Mouse (Mus musculus): ENCODE measurements around the gene Sco2. TPM values are rescaled to one million over a fixed set of nuclear protein-coding genes. Genes with fewer than 3 reads are reported as not detected.

Gene Sco2
- polyA plus RNA-seq, 1 experiment, result 31.1 TPM

DNA sequence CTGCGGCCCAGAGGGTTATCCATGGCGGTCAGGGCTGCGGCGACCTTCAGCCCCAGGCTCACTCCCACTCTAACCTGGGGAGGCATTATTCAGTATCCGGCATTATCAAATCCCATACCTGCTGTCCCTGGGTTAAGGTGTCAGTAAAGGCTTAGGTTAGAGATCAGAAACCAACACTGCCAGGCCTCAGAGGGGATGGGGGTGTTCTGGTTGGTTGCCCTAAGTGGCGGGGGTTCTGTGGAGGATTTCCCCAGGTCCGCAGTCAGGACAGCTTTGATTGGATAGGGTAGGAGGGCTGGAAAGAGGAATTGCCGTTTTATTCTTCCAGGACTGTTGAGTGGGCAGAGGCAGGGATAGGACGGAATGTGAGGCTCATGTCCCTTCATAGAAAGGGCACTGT is 694 bp upstream of the Sco2 start:
- Histone ChIP-seq H3K4me1 (ENCODE audit: control insufficient read depth, insufficient read depth, low read length) (peaks cover 34% of the 10 kb centered on the region), H3K4me3 (ENCODE audit: control insufficient read depth, low read depth, low read length) (peak overlapping the region; percentile 91), H3K36me3 (ENCODE audit: control insufficient read depth, insufficient read depth, low read length) (no peaks in the 10 kb centered on the region), H3K27ac (ENCODE audit: control insufficient read depth, insufficient read depth, low read depth, low read length) (peak overlapping the region; percentile 91), H3K27me3 (ENCODE audit: control insufficient read depth, insufficient read depth, low read length) (peaks cover 2% of the 10 kb centered on the region; the same call in 1 of the 2 replicates)
- TF ChIP-seq CTCF (IDR thresholded peaks at IDR 0.05; ENCODE audit: control insufficient read depth, insufficient read depth, insufficient replicate concordance, low read depth, low read length) (no peak), POLR2A (IDR thresholded peaks at IDR 0.05; ENCODE audit: control insufficient read depth, low read depth, low read length) (no peak)

DNA sequence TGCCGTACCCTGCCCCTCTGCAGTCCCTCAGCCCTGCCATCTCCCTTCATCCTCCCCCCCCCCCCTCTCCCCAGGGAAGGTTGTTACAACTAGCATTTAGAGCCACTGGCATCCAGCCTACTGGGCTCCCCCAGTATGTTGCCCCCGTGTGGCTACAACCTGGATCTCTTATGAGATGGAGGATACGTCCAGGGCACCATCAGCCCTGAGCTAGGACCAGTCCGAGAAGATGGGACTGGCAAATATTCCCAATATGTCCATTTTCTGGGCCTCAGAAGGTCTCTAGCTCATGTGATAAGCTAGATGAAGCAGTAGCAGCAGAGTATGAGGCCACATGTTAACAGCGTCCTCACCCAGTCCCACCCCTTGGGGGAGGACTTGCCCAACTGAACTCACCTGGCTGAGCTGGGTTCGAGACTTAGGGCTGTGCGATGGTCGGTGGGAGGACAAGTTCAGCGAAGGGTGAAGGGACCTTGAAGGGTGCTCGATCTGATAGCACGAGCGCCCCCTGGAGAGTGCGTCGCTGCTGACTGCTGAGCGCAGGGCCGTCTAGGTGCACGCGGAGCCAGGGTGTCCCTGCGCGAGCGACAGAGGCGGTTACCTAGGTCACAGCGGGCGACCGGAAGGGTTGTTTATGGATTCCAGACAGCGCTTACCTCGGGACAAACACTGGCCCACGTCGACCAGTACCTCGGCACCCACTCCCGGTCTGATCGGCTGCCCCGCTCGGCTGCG is 452 bp downstream of the Sco2 start:
- TF ChIP-seq CTCF (IDR thresholded peaks at IDR 0.05; ENCODE audit: control insufficient read depth, insufficient read depth, insufficient replicate concordance, low read depth, low read length) (peak; percentile 66; the same call in 1 of the 2 replicates), POLR2A (IDR thresholded peaks at IDR 0.05; ENCODE audit: control insufficient read depth, low read depth, low read length) (no peak)
- peaks cover 23% of the 10 kb centered on the region for H3K4me1 ChIP-seq (ENCODE audit: control insufficient read depth, insufficient read depth, low read length)
- H3K27ac ChIP-seq (ENCODE audit: control insufficient read depth, insufficient read depth, low read depth, low read length), result peak overlapping the region; percentile 91
- H3K36me3 ChIP-seq (ENCODE audit: control insufficient read depth, insufficient read depth, low read length), result no peaks in the 10 kb centered on the region
- no peaks in the 10 kb centered on the region for H3K27me3 ChIP-seq (ENCODE audit: control insufficient read depth, insufficient read depth, low read length)
- H3K4me3 ChIP-seq (ENCODE audit: control insufficient read depth, low read depth, low read length), result peak overlapping the region; percentile 91

DNA sequence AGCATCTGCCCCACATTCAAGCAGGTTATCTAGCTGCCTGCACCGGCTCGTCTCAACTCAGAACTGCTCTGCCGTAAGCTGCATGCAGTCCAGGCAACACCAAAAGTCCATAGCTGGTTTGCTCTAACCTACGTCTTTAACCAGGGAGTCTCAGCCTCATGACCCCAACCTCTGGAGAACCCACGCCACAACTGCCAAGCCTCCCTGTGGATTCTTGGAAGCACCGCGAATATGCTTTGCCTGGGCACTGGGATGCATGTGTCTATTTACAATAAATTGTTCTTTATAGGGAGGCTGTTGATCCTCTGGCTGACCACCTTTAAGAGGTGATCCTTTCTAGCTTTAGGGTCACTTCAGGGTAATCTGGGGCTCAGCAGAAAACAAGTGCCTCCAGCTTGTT is 1.1 kb downstream of the Sco2 start:
- no peaks in the 10 kb centered on the region for H3K36me3 ChIP-seq (ENCODE audit: control insufficient read depth, insufficient read depth, low read length)
- H3K27me3 ChIP-seq (ENCODE audit: control insufficient read depth, insufficient read depth, low read length), result no peaks in the 10 kb centered on the region
- TF ChIP-seq CTCF (IDR thresholded peaks at IDR 0.05; ENCODE audit: control insufficient read depth, insufficient read depth, insufficient replicate concordance, low read depth, low read length) (no peak), POLR2A (IDR thresholded peaks at IDR 0.05; ENCODE audit: control insufficient read depth, low read depth, low read length) (no peak)
- H3K4me3 ChIP-seq (ENCODE audit: control insufficient read depth, low read depth, low read length), result peak overlapping the region; percentile 91
- H3K4me1 ChIP-seq (ENCODE audit: control insufficient read depth, insufficient read depth, low read length), result peaks cover 17% of the 10 kb centered on the region
- H3K27ac ChIP-seq (ENCODE audit: control insufficient read depth, insufficient read depth, low read depth, low read length), result no peak overlapping the region

DNA sequence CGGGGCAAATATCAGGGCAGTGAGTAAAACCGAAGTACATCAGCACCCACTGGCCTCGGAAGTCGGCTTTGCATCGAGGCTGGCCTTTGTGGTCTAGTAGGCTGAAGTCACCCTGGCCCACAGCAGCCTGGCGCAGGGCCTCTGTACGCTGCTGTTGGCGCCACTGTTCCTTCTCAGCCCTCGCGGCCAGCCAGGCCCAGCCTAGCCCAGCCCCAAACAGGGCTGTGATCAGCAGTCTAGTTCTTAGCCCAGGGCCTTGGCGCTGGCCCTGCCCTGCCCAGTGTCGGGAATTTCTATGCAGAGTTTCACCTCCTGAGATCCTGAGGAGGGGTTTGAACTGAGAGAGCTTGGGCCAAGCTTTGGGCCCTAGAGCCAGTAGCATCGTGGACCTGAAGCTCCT is 1.6 kb downstream of the Sco2 start:
- no peak overlapping the region for H3K4me3 ChIP-seq (ENCODE audit: control insufficient read depth, low read depth, low read length)
- H3K36me3 ChIP-seq (ENCODE audit: control insufficient read depth, insufficient read depth, low read length), result no peaks in the 10 kb centered on the region
- no peaks in the 10 kb centered on the region for H3K27me3 ChIP-seq (ENCODE audit: control insufficient read depth, insufficient read depth, low read length)
- no peak overlapping the region for H3K27ac ChIP-seq (ENCODE audit: control insufficient read depth, insufficient read depth, low read depth, low read length)
- peaks cover 13% of the 10 kb centered on the region for H3K4me1 ChIP-seq (ENCODE audit: control insufficient read depth, insufficient read depth, low read length)
- TF ChIP-seq POLR2A (IDR thresholded peaks at IDR 0.05; ENCODE audit: control insufficient read depth, low read depth, low read length) (no peak), CTCF (IDR thresholded peaks at IDR 0.05; ENCODE audit: control insufficient read depth, insufficient read depth, insufficient replicate concordance, low read depth, low read length) (no peak)

DNA sequence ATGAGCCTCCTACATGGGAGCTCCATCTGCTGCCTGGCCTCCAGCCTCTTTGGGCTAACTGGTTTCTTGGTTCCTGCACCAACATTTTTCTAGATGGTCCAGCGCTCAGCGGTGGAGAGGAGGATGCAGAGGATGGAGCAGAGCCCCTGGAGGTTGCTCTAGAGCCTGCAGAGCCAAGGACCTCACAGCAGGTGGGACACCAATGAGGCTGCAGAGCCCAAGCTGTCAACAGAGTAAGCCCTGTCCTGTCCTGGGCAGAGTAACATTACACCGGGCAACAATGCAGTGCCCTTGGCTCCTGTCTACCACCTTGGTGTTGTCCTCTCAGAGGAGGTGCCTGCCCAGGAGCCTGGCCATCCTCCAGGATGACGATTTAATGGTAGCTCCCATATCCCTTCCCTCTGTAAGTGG is 8.5 kb downstream of the Sco2 start:
- Histone ChIP-seq H3K27ac (ENCODE audit: control insufficient read depth, insufficient read depth, low read depth, low read length) (no peak overlapping the region), H3K27me3 (ENCODE audit: control insufficient read depth, insufficient read depth, low read length) (no peaks in the 10 kb centered on the region), H3K36me3 (ENCODE audit: control insufficient read depth, insufficient read depth, low read length) (peaks cover 2% of the 10 kb centered on the region), H3K4me1 (ENCODE audit: control insufficient read depth, insufficient read depth, low read length) (no peaks in the 10 kb centered on the region), H3K4me3 (ENCODE audit: control insufficient read depth, low read depth, low read length) (no peak overlapping the region)
- no peak for TF ChIP-seq POLR2A (IDR thresholded peaks at IDR 0.05; ENCODE audit: control insufficient read depth, low read depth, low read length)
- TF ChIP-seq CTCF (IDR thresholded peaks at IDR 0.05; ENCODE audit: control insufficient read depth, insufficient read depth, insufficient replicate concordance, low read depth, low read length), result no peak

DNA sequence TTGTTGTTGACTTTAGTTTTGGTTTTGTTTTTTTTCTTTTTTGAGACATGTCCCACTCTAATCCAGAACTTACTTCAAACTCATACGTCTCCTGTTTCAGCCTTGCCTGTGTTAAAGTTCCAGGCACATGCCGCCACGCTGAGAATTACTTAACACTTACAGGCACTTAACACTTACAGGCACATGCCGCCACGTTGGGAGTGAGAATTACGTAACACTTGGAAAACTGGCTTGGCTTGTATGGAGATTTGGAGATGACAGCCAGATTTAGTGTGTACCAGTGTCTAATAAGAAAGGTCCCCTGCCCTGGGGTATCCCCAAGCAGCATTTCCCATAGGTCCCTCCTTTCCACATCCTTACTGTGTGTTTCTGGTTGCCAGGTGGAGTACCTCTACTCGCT is 10.6 kb downstream of the Sco2 start:
- peaks cover 2% of the 10 kb centered on the region for H3K36me3 ChIP-seq (ENCODE audit: control insufficient read depth, insufficient read depth, low read length)
- TF ChIP-seq POLR2A (IDR thresholded peaks at IDR 0.05; ENCODE audit: control insufficient read depth, low read depth, low read length), result no peak
- no peak for TF ChIP-seq CTCF (IDR thresholded peaks at IDR 0.05; ENCODE audit: control insufficient read depth, insufficient read depth, insufficient replicate concordance, low read depth, low read length)
- no peaks in the 10 kb centered on the region for H3K27me3 ChIP-seq (ENCODE audit: control insufficient read depth, insufficient read depth, low read length)
- H3K4me3 ChIP-seq (ENCODE audit: control insufficient read depth, low read depth, low read length), result no peak overlapping the region
- H3K27ac ChIP-seq (ENCODE audit: control insufficient read depth, insufficient read depth, low read depth, low read length), result no peak overlapping the region
- H3K4me1 ChIP-seq (ENCODE audit: control insufficient read depth, insufficient read depth, low read length), result no peaks in the 10 kb centered on the region

DNA sequence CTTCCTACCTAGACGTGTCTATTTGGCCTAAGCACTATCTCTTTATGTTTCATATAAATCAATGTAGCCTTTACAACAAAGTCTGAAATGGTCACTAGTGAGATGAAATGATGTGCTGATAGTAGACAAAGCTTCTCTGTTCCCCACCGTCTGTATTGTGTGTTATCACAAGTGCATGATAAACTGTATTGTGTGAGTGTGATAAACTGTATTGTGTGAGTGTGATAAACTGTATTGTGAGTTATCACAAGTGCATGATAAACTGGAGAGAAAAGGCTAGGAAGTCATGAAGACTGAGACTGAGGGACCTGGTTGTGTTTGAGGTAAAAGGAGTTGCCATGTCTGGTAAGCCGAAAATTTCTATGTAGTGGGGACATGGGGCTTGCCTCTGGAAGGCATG is 14.9 kb downstream of the Sco2 start:
- Histone ChIP-seq H3K4me3 (ENCODE audit: control insufficient read depth, low read depth, low read length) (no peak overlapping the region), H3K27ac (ENCODE audit: control insufficient read depth, insufficient read depth, low read depth, low read length) (no peak overlapping the region), H3K27me3 (ENCODE audit: control insufficient read depth, insufficient read depth, low read length) (no peaks in the 10 kb centered on the region), H3K4me1 (ENCODE audit: control insufficient read depth, insufficient read depth, low read length) (peaks cover 7% of the 10 kb centered on the region), H3K36me3 (ENCODE audit: control insufficient read depth, insufficient read depth, low read length) (no peaks in the 10 kb centered on the region; the same call in 1 of the 2 replicates)
- no peak for TF ChIP-seq POLR2A (IDR thresholded peaks at IDR 0.05; ENCODE audit: control insufficient read depth, low read depth, low read length)
- no peak for TF ChIP-seq CTCF (IDR thresholded peaks at IDR 0.05; ENCODE audit: control insufficient read depth, insufficient read depth, insufficient replicate concordance, low read depth, low read length)

All from testis, adult 2 months (tissue).